Mouse (Mus musculus) ES-Bruce4 (cell line): ENCODE results near the gene Rgs11.

Source experiments
- CTCF ChIP-seq: IDR thresholded peaks from one replicate; pipeline ENCODE4 v1.8.1; 2011; ENCODE audit warnings: low read depth, low read length
- POLR2A ChIP-seq: IDR thresholded peaks from one replicate; pipeline ENCODE4 v1.8.1; 2011; ENCODE audit warnings: low read length; ENCODE audit not compliant: insufficient read depth

GRCm38 (mm10) chr17:26202737-26203136 is at the start of gene Rgs11:
- peak; percentile 33 for TF ChIP-seq POLR2A
- TF ChIP-seq CTCF: no peak
